Mouse (Mus musculus): ENCODE measurements around the gene Nlk.

Gene Nlk

DNA sequence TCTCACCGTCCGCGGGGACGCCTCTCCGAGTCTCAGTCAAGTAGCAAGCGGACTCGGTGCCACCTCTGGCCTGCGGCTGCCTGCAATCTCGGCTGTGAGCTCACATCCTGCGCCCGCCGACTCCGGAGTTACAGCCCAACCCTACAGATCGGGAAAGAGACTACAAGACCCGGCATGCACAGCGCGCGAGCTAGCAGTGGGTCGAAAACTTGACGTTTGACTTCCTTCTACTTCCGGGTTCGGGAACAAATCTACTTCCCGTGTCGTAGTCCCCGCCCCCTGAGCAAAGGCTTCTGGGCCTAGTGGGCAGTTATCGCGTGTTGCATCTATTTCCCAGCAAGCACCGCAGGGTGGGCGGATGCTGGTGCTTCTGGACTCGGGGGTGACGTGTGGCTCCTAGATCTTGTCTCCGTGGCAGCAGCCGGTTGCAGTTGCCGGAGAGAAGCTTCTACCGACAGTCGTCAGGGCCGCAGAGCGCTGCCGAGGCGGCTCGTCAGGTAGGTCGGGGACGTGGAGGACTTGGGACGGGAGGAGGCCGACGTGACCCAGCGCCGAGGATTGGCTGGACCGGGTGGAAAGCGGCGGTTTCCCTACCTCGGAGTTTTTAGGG is 161.0 kb downstream of the Nlk start, which contains the start of the genes Tnfaip1 and Ift20:
Gene Tnfaip1 (minus strand): TSS at position 253 of the 610 bp plus-strand sequence.
Gene Ift20 (plus strand): TSS at position 282 of the 610 bp plus-strand sequence.
- under 1% methylated on average over 52 of the region's 52 CpGs for WGBS

DNA sequence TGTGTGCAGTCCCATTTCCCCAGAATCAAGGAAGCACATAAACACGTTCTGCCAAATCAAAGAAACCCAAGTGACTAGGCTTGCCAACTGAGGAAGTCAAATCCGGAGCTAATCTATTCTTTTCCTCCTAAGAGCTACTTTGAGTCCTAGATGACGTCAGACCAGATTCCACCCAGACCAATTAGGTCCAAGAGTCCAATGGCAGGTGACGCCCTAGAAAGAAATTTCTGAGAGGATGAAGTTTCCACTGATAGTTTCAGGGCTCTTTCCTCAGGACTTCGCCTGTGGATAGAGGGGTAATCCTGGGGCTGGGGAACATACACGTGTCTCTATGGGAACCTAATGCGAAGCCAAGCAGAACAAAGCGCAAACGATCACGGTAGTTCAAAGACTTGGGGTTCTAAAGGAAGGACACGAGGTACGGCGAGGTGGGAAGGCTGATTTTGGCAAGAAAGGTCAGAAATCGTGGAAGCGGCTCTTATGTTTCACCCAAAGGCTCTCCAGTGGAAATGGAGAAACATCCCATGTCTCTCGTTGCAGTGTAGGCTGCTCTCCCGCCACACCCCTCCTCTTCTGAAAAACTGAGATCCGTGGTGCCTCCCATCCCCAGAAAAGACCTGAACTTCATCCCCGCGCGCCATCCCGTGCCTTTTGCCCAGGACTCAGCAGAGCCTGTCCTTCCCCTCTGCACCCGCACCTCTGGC is 161.6 kb downstream of the Nlk start:
- under 1% methylated on average over 23 of the region's 23 CpGs for WGBS

DNA sequence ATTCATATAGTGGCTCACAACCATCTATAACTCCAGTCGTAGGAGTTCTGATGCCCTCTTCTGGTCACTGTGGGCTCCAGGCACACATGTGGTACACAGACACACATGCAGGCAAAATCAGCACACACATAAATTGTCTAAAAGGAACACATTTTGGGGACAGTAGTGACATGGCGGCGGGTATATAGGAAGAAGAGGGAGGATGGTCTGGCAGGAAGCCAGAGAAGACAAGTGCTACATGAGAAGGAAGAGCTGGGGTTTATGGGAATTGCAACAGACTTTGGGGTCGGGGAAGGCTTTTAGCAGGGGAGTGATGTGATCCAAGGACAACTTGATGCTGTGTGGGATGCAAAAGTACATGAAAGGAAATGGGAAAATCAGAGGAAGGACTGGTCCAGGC is 162.7 kb downstream of the Nlk start:
- 70% methylated on average over 4 of the region's 4 CpGs for WGBS

DNA sequence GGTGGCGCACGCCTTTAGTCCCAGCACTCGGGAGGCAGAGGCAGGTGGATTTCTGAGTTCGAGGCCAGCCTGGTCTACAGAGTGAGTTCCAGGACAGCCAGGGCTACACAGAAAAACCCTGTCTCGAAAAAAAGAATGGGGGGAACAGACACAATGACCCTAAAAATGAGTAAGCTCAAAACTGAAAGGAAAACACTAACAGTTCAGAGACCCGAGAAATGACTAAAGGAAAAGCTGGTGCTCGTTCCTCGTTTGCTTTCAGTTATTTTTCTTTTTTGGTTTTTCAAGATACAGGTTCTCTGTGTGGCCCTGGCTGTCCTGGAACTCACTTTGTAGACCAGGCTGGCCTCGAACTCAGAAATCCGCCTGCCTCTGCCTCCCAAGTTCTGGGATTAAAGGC is 165.7 kb downstream of the Nlk start:
- WGBS, result 83% methylated on average over 10 of the region's 10 CpGs

DNA sequence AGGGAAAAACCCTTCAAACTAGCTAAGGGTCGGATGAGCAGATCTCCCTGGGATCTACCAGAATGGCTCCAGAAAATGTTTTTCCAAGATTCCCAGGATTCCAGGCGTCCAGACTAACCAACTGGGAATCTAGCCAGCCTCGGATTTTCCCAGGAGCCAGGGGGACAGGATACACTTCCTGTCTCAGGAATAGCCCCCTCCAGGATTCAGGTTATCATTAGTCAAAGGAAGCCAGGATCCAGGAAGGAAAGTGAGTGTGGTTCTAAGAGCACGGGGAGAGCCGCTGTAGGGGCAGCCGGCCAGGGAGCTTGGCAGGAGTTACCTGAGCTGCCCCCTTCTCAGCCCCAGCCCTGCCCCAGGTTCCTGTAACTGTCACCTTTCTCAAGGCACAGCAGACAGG is 166.1 kb downstream of the Nlk start:
- 63% methylated on average over 6 of the region's 6 CpGs for WGBS

DNA sequence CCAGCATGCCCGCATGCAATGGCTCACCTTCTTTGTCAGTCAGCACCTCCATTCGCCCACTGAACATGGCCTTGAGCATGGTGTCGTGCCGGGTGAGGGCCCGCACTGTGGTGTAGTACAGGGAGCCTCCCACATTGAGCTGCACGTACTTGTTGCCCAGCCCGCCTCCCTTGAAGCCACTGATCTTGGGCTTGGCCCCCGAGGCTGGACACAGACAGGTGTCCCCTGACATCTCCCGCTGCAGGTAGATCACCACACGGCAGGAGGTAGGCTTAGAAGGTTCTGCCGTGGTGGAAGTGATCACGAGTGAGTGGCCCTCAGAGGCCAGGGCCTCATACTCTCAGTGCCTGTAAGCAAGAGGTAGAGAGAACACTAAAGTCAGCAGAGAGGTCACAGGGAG is 167.2 kb downstream of the Nlk start:
- 87% methylated on average over 12 of the region's 12 CpGs for WGBS

DNA sequence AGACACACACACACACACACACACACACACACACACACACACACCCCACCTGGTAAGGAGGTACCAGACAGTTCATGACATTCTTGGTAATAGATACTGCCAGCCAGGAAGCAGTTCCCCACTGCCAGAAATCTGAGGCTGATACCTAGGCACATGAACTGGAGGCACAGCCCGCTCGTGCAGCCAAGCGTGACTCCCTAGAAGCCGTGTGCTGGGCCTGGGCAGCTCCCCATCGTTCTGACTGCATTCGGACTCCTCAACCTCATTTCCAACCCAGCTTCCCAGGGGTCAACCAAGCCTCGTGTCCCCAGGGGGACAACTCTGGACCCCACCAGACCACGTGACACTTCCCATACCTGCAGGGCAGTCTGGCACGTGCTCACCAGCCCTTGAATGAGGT is 168.5 kb downstream of the Nlk start:
- WGBS, result 85% methylated on average over 9 of the region's 9 CpGs

DNA sequence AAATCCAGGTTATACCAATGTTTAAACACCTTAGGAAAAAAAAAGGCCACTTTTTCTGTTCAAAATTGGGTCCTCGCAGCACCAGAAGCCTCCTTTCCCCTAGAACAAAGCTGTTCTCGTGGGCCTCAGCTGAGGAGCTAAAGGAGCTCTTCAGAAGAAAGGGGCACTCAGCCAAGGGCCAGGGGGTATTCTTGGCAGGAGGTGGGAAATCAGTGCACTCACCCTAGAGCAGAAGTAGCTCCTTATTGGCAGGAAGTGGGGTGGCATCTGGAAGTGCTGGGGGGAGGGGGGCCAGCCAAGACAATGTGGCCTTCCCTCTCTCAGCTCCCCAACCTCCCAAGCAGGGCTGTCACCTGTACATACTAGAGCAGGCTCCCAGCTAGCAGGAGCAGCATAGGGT is 172.3 kb downstream of the Nlk start:
- WGBS, result 32% methylated on average over 2 of the region's 2 CpGs

DNA sequence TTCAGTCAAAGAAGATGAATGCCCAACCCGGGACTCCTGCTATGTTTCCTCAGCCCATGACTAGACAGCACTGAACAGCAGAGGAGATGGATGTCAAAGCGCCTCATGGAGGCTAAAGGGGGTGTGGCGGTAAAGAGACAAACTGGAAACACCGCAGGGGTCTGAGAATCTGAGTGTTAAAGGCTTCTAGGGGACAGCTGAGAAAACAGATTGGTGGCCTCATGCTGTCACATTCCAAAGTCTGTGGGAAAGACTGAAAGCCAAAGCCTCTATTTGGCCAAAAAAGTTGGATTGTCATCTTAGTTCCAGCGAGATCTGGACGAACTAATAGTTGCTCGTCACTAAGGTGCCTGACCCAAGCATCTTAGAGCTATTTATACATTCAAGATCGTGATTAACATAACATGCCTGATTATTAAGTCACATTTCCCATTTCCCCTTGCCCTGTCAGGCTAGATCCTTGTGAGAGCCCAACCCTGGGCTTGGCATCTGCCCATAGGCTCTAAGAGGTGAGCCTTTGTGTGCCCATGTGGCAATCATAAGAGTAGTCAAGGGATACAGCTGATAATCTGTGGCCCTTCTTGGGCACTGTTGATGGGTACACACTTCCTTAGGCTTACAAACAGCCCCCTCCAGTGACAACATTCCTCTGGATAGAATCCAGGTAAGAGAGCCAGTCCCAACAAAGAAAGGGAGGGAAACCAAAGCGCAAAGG is 173.8 kb downstream of the Nlk start:
- WGBS, result 65% methylated on average over 9 of the region's 9 CpGs

DNA sequence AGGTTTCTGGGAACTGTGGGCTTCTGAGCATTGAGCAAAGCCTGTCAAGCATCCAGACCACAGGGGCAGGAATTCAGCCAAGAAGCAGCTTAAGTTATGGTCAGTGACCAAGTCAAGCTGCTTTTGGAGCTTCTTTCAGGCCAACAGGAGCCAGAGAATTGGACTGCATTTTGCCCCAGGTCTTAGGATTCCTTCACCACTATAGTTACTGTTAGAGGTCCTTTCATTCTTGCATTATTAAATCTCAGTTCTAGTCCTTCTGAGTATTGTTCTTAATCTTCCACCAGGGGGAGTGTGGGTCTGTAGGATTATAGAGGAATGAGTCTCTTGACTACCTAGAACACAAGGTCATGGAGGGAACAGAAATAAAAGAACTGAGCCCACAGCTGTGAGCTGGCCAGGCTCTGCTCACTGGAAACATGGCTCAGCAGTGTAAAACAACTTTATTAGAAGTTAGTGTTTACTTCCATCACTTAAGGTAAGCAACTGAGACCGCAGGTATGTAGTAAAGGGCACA is 174.6 kb downstream of the Nlk start:
- WGBS, result 89% methylated on average over 1 of the region's 1 CpGs

DNA sequence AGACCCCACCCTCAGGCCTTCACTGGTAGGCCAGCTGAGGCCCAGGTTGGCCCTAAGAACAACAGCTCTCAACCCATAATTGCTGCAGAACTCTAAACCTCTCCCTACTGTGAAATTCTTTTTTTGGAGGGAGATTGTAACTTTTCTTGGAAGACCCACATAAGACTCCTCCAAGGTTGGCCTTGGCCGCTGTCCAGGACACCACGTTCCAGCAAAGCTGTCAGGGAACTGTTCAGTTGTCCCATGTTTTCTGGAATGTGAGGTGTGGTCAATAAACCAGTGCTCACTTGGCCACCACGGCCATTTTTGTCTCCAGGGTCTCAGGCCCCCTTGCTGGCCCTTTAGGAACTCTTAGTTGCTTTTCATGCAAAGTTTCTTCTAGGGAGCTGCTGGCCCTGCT is 175.3 kb downstream of the Nlk start:
- WGBS, result 67% methylated on average over 3 of the region's 3 CpGs

DNA sequence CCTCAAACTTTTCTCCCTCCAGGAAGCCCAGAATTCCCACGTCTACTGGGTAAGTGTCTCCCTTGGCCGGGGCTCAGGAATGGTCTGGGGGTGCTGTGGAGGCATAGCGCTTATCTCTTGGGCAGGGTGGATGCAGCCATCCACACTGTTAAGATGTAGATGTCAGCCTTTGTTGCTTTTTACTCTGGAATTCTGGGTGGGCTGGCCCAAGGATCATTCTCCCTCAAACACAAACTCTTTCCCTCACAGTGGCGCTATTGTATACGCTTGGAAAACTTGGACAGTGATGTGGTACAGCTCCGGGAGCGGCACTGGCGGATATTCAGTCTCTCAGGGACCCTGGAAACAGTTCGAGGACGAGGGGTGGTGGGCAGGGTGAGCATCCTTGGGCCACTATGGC is 178.2 kb downstream of the Nlk start:
- WGBS, result 71% methylated on average over 10 of the region's 10 CpGs

Measured in cerebral cortex, adult 2 months (tissue).